Mouse (Mus musculus) limb, embryonic 14.5 days (tissue): Measurements from ENCODE around the gene Egln2. TPM values are rescaled to one million over a fixed set of nuclear protein-coding genes. Genes with fewer than 3 reads are reported as not detected.

Experiments
- ATAC-seq: fragments of 200-750 bp; cut with Nextera tagmentation; 2 replicates; pipeline ENCODE4 v1.8.0; 2017; ENCODE audit warnings: low read depth, moderate number of reproducible peaks, moderate TSS enrichment; ENCODE audit not compliant: low FRiP score
- DNase-seq: peaks from one replicate; pipeline ENCODE4 v3.0.0-alpha.2; 2015; ENCODE audit warnings: low spot score
- H3K27ac ChIP-seq: fragments of 300-500 bp; sonication (generic); replicated peaks from 2 replicates; pipeline ENCODE4 v1.5.1; 2014; ENCODE audit warnings: low read depth, mild to moderate bottlenecking, low read length, moderate library complexity, mixed read lengths
- H3K27me3 ChIP-seq: fragments of 300-500 bp; sonication (generic); 2 replicates; pipeline ENCODE4 v1.6.1; 2014; ENCODE audit warnings: low read length, mixed read lengths; ENCODE audit not compliant: control insufficient read depth, insufficient read depth
- H3K36me3 ChIP-seq: fragments of 300-500 bp; sonication (generic); 2 replicates; pipeline ENCODE4 v1.6.1; 2014; ENCODE audit warnings: mild to moderate bottlenecking, low read length, moderate library complexity, mixed read lengths; ENCODE audit not compliant: control insufficient read depth, insufficient read depth
- H3K4me1 ChIP-seq: fragments of 300-500 bp; sonication (generic); 2 replicates; pipeline ENCODE4 v1.6.1; 2014; ENCODE audit warnings: antibody characterized with exemption, low read length, mixed read lengths; ENCODE audit not compliant: control insufficient read depth, insufficient read depth
- H3K4me2 ChIP-seq: fragments of 300-500 bp; sonication (generic); replicated peaks from 2 replicates; pipeline ENCODE4 v1.6.1; 2014; ENCODE audit warnings: low read depth, mild to moderate bottlenecking, low read length, moderate library complexity; ENCODE audit not compliant: severe bottlenecking
- H3K4me3 ChIP-seq: fragments of 300-500 bp; sonication (generic); replicated peaks from 2 replicates; pipeline ENCODE4 v1.5.1; 2014; ENCODE audit warnings: low read length
- H3K9ac ChIP-seq: fragments of 300-500 bp; sonication (generic); 2 replicates; pipeline ENCODE4 v1.6.1; 2014; ENCODE audit warnings: mild to moderate bottlenecking, low read depth, low read length, moderate library complexity; ENCODE audit not compliant: severe bottlenecking
- H3K9me3 ChIP-seq: fragments of 300-500 bp; sonication (generic); 2 replicates; pipeline ENCODE4 v1.6.1; 2016; ENCODE audit warnings: low read length; ENCODE audit not compliant: control insufficient read depth
- POLR2A ChIP-seq: fragments of 200-500 bp; IDR thresholded peaks from 2 replicates; pipeline ENCODE4 v1.8.0; 2012; ENCODE audit warnings: inconsistent platforms, mild to moderate bottlenecking, moderate library complexity, borderline replicate concordance; ENCODE audit not compliant: insufficient read depth, insufficient read length; ENCODE audit errors: extremely low read depth
- WGBS: fragments of 180-500 bp; shearing (Covaris S2); extraction: QIAGEN DNeasy Blood & Tissue Kit; methylation state at CpG from one replicate; pipeline ENCODE4 v1.1.7; 2014; 5-methylcytosine and 5-hydroxymethylcytosine counted together
- polyA plus RNA-seq, 2 experiments: library from polyadenylated mRNA; depleted of rRNA in 1 of 2; stranded (reverse) in 1 of 2; unstranded in 1 of 2; fragments of >200 nt; fragmentation: Nextera tagmentation in 1 of 2; extraction: Ambion mirVana in 1 of 2; gene quantifications; 2 replicates each; pipeline versions ENCODE4 v1.2.1 to v1.2.3; 2012 to 2014

Gene Egln2
- polyA plus RNA-seq, 2 experiments, result 41.9 to 88.3 TPM

- Histone ChIP-seq H3K36me3 (no peaks in the 10 kb centered on the region), H3K4me1 (no peaks in the 10 kb centered on the region), H3K27me3 (no peaks in the 10 kb centered on the region), H3K9ac (no peak overlapping the region), H3K27ac (no peak overlapping the region), H3K4me3 (no peak overlapping the region), H3K4me2 (no peak overlapping the region), H3K9me3 (0 out of 2 replicates have a peak, but pooled peaks cover 6% of the 10 kb centered on the region)
- no peak for TF ChIP-seq POLR2A
- DNase-seq (no peak), ATAC-seq (no peak)
- WGBS, result 46% methylated on average over 8 of the region's 8 CpGs
Measured at GRCm38 (mm10) chr7:27136410-27136996, 30.1 kb downstream of the Egln2 start.

- 79% methylated on average over 4 of the region's 4 CpGs for WGBS
- H3K27me3 ChIP-seq, result no peaks in the 10 kb centered on the region
- ATAC-seq (no peak), DNase-seq (no peak)
- no peaks in the 10 kb centered on the region for H3K36me3 ChIP-seq
- H3K9me3 ChIP-seq, result no peaks in the 10 kb centered on the region
- H3K4me1 ChIP-seq, result no peaks in the 10 kb centered on the region
- H3K4me3 ChIP-seq, result no peak overlapping the region
- no peak overlapping the region for H3K27ac ChIP-seq
- no peak for TF ChIP-seq POLR2A
- no peak overlapping the region for H3K4me2 ChIP-seq
- no peak overlapping the region for H3K9ac ChIP-seq
Measured at GRCm38 (mm10) chr7:27133757-27134156, 32.8 kb downstream of the Egln2 start.

- H3K4me2 ChIP-seq, result no peak overlapping the region
- no peaks in the 10 kb centered on the region for H3K9me3 ChIP-seq
- no peak overlapping the region for H3K27ac ChIP-seq
- ATAC-seq (peak; percentile 11; the same call in 1 of the 2 replicates), DNase-seq (no peak)
- no peak overlapping the region for H3K9ac ChIP-seq
- H3K36me3 ChIP-seq, result no peaks in the 10 kb centered on the region
- WGBS, result 66% methylated on average over 12 of the region's 12 CpGs
- no peaks in the 10 kb centered on the region for H3K4me1 ChIP-seq
- H3K4me3 ChIP-seq, result no peak overlapping the region
- H3K27me3 ChIP-seq, result no peaks in the 10 kb centered on the region
- no peak for TF ChIP-seq POLR2A
Measured at GRCm38 (mm10) chr7:27133156-27133555, 33.4 kb downstream of the Egln2 start.

GRCm38 (mm10) chr7:27132588-27132987, 34.0 kb downstream of the Egln2 start:
- H3K27me3 ChIP-seq, result no peaks in the 10 kb centered on the region
- 9% methylated on average over 10 of the region's 10 CpGs for WGBS
- no peak overlapping the region for H3K9ac ChIP-seq
- no peaks in the 10 kb centered on the region for H3K36me3 ChIP-seq
- DNase-seq, result peak; percentile 83
- TF ChIP-seq POLR2A, result no peak
- no peak overlapping the region for H3K27ac ChIP-seq
- H3K4me2 ChIP-seq, result peak overlapping the region; percentile 25; the same call in 1 of the 2 replicates
- 0 out of 2 replicates have a peak, but pooled peaks have one; percentile 23 for ATAC-seq
- H3K4me3 ChIP-seq, result no peak overlapping the region
- H3K4me1 ChIP-seq, result no peaks in the 10 kb centered on the region
- H3K9me3 ChIP-seq, result no peaks in the 10 kb centered on the region

GRCm38 (mm10) chr7:27131387-27131786, 35.2 kb downstream of the Egln2 start:
- no peak for TF ChIP-seq POLR2A
- Histone ChIP-seq H3K9ac (no peak overlapping the region), H3K4me2 (no peak overlapping the region), H3K9me3 (no peaks in the 10 kb centered on the region), H3K27ac (no peak overlapping the region), H3K27me3 (no peaks in the 10 kb centered on the region), H3K36me3 (no peaks in the 10 kb centered on the region), H3K4me3 (no peak overlapping the region), H3K4me1 (no peaks in the 10 kb centered on the region)
- ATAC-seq (no peak), DNase-seq (no peak)
- WGBS, result 70% methylated on average over 2 of the region's 2 CpGs
